Mouse (Mus musculus): Measurements from ENCODE around the gene Ccp110. TPM values are rescaled to one million over a fixed set of nuclear protein-coding genes. Genes with fewer than 3 reads are reported as not detected.

Gene Ccp110
- polyA plus RNA-seq, 1 experiment from 2014 or later = 9.1 TPM

DNA sequence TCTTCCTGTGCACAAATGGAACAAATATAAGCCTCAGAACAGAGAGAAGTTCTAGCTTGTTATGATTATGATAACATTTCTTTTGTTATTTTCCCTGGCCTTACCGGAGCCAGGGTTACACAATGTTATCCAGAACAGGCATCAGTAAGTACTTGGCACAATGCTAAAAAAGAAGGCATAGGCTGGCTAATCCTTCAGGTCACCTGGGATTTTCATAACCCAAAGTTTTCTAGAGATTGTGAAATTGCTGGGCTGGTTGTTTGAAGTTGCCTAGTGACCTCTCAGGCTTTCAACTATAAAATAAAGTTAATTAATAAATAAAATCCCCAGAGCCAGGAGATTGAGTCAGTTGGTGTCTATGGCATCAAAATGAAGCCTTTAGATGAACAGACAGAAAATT lies 2.5 kb downstream of the Ccp110 start:
- H3K27ac ChIP-seq (ENCODE audit: low read length) = no peak overlapping the region
- no peak overlapping the region for H3K4me2 ChIP-seq (ENCODE audit: low read depth, low read length)
- no peaks in the 10 kb centered on the region for H3K9me3 ChIP-seq (ENCODE audit: control insufficient read depth, low read length)
- no peaks in the 10 kb centered on the region for H3K36me3 ChIP-seq (ENCODE audit: control insufficient read depth, insufficient read depth, low read length)
- H3K4me3 ChIP-seq (ENCODE audit: low read length) = no peak overlapping the region
- no peak for ATAC-seq
- H3K27me3 ChIP-seq (replicated peaks; ENCODE audit: control insufficient read depth, insufficient read depth, low read length) = no peaks in the 10 kb centered on the region
- no peak overlapping the region for H3K9ac ChIP-seq (ENCODE audit: low read depth, low read length)
- WGBS = 91% methylated on average over 1 of the region's 1 CpGs
- H3K4me1 ChIP-seq (ENCODE audit: control insufficient read depth, insufficient read depth, low read length) = peaks cover 11% of the 10 kb centered on the region

- Histone ChIP-seq H3K27me3 (replicated peaks; ENCODE audit: control insufficient read depth, insufficient read depth, low read length) (no peaks in the 10 kb centered on the region), H3K4me2 (ENCODE audit: low read depth, low read length) (no peak overlapping the region), H3K4me1 (ENCODE audit: control insufficient read depth, insufficient read depth, low read length) (peaks cover 9% of the 10 kb centered on the region), H3K36me3 (ENCODE audit: control insufficient read depth, insufficient read depth, low read length) (no peaks in the 10 kb centered on the region; the same call in 1 of the 2 replicates), H3K27ac (ENCODE audit: low read length) (no peak overlapping the region), H3K4me3 (ENCODE audit: low read length) (no peak overlapping the region), H3K9ac (ENCODE audit: low read depth, low read length) (no peak overlapping the region), H3K9me3 (ENCODE audit: control insufficient read depth, low read length) (no peaks in the 10 kb centered on the region)
- 91% methylated on average over 4 of the region's 4 CpGs for WGBS
- no peak for ATAC-seq
Measured at GRCm38 (mm10) chr7:118718066-118718465, 5.7 kb downstream of the Ccp110 start.

DNA sequence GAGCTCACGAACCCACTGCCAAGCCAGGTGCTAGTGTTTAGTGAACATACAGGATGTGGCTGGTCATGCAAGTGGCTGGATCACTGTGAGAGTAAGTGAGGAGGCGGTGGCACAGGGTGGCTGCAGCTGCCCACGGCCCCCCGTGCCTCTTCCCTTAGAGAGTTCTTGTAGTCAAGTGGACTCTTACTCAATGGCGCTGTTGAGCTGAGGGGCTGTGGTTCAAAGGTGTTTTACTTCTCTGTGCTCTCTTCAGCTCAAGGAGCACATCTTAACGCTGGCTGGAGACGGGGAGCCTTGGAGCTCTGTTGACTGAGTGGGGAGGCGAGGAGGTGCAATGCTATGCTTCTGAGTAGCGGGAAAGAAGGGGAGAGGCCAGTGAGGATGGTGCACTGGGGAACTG lies 11.6 kb downstream of the Ccp110 start:
- WGBS = 93% methylated on average over 9 of the region's 9 CpGs
- Histone ChIP-seq H3K4me2 (ENCODE audit: low read depth, low read length) (no peak overlapping the region), H3K27me3 (replicated peaks; ENCODE audit: control insufficient read depth, insufficient read depth, low read length) (no peaks in the 10 kb centered on the region), H3K9me3 (ENCODE audit: control insufficient read depth, low read length) (no peaks in the 10 kb centered on the region), H3K9ac (ENCODE audit: low read depth, low read length) (no peak overlapping the region), H3K4me3 (ENCODE audit: low read length) (no peak overlapping the region), H3K36me3 (ENCODE audit: control insufficient read depth, insufficient read depth, low read length) (no peaks in the 10 kb centered on the region; the same call in 1 of the 2 replicates), H3K27ac (ENCODE audit: low read length) (no peak overlapping the region), H3K4me1 (ENCODE audit: control insufficient read depth, insufficient read depth, low read length) (no peaks in the 10 kb centered on the region)
- ATAC-seq = no peak

DNA sequence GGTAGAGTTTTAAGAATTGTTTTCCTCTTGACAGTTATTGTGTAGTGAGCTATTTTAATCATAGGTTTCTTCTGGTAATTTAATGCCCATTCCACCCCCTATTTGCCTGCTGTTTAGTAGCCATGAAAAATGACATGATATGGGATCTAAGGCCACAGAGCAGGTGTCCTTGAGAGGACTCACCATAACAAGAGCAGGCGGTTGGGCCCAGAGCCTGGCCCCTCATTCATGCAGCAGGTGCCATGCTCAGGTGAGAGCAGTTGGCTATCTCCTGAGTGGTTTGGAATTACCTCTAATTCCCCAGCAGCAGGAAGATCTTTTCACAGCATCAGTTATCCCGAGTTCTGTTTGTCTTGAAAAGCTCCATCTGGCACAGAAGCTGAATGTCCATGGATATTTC lies 13.1 kb downstream of the Ccp110 start:
- Histone ChIP-seq H3K36me3 (ENCODE audit: control insufficient read depth, insufficient read depth, low read length) (no peaks in the 10 kb centered on the region; the same call in 1 of the 2 replicates), H3K9ac (ENCODE audit: low read depth, low read length) (no peak overlapping the region), H3K27me3 (replicated peaks; ENCODE audit: control insufficient read depth, insufficient read depth, low read length) (no peaks in the 10 kb centered on the region), H3K4me1 (ENCODE audit: control insufficient read depth, insufficient read depth, low read length) (no peaks in the 10 kb centered on the region), H3K4me3 (ENCODE audit: low read length) (no peak overlapping the region), H3K9me3 (ENCODE audit: control insufficient read depth, low read length) (no peaks in the 10 kb centered on the region), H3K4me2 (ENCODE audit: low read depth, low read length) (no peak overlapping the region), H3K27ac (ENCODE audit: low read length) (no peak overlapping the region)
- ATAC-seq = no peak
- WGBS = 80% methylated on average over 2 of the region's 2 CpGs

DNA sequence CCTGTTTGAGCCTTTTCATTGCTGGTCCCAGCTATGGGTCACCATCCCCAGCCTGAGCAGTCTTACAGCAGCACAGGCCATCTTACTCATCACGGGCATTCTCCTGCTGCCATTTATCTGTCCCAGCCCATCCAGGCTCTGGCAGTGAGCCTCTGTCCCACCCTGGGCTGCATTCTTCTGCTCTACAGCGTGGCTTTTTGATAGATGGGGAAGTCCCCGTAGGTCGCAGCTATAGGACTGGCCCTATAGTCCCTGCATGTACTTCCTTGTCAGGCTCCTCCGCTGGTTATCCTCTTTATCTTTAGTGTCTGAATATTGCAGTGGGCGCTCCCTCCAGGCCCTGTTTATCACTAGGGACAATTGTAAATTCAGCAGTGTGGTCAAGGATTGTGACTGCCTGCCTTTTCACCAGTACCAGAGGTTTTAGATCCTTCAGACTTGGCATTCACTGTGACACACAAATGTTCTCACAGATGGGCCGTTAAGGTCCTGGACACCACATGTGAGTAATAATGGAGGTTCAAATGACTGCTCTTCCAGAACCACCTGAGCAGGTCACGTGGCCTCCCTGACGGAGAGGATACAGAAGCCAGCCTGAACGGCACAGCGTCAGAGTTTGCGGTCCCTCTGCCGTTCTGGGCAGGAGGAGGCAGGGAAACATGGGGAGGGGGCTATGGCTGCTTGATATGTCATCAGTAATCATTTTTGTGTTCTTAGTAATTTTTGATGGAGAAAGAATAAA lies 16.7 kb downstream of the Ccp110 start:
- Histone ChIP-seq H3K4me2 (ENCODE audit: low read depth, low read length) (no peak overlapping the region), H3K4me3 (ENCODE audit: low read length) (no peak overlapping the region), H3K4me1 (ENCODE audit: control insufficient read depth, insufficient read depth, low read length) (no peaks in the 10 kb centered on the region), H3K9me3 (ENCODE audit: control insufficient read depth, low read length) (no peaks in the 10 kb centered on the region), H3K9ac (ENCODE audit: low read depth, low read length) (no peak overlapping the region), H3K36me3 (ENCODE audit: control insufficient read depth, insufficient read depth, low read length) (peaks cover 5% of the 10 kb centered on the region; the same call in 1 of the 2 replicates), H3K27ac (ENCODE audit: low read length) (no peak overlapping the region), H3K27me3 (replicated peaks; ENCODE audit: control insufficient read depth, insufficient read depth, low read length) (no peaks in the 10 kb centered on the region)
- WGBS = 80% methylated on average over 13 of the region's 13 CpGs
- peak; percentile 85 for ATAC-seq

DNA sequence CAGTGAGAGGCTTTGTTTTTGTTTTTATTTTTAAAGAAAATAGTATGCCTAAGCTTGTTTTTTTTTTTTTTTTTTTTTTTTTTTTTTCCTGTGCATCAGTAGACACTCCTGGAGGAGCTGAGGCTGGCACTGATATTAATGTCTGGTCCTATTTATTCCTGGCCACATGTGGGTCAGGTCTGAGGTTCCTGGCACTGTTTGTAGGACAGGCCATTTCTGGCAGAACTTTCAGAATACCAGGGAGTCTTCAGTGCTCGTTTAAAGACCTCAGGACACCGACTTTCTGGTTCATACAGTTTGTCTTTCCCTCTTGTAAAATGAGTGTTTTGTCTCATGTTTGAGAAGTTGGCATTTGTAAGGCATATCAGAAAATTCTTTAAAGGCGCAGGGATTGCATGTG lies 19.4 kb downstream of the Ccp110 start:
- peaks cover 5% of the 10 kb centered on the region; the same call in 1 of the 2 replicates for H3K36me3 ChIP-seq (ENCODE audit: control insufficient read depth, insufficient read depth, low read length)
- 89% methylated on average over 3 of the region's 3 CpGs for WGBS
- H3K27ac ChIP-seq (ENCODE audit: low read length) = no peak overlapping the region
- no peaks in the 10 kb centered on the region for H3K4me1 ChIP-seq (ENCODE audit: control insufficient read depth, insufficient read depth, low read length)
- H3K9me3 ChIP-seq (ENCODE audit: control insufficient read depth, low read length) = no peaks in the 10 kb centered on the region
- H3K4me2 ChIP-seq (ENCODE audit: low read depth, low read length) = no peak overlapping the region
- no peak overlapping the region for H3K9ac ChIP-seq (ENCODE audit: low read depth, low read length)
- no peak for ATAC-seq
- no peak overlapping the region for H3K4me3 ChIP-seq (ENCODE audit: low read length)
- no peaks in the 10 kb centered on the region for H3K27me3 ChIP-seq (replicated peaks; ENCODE audit: control insufficient read depth, insufficient read depth, low read length)

DNA sequence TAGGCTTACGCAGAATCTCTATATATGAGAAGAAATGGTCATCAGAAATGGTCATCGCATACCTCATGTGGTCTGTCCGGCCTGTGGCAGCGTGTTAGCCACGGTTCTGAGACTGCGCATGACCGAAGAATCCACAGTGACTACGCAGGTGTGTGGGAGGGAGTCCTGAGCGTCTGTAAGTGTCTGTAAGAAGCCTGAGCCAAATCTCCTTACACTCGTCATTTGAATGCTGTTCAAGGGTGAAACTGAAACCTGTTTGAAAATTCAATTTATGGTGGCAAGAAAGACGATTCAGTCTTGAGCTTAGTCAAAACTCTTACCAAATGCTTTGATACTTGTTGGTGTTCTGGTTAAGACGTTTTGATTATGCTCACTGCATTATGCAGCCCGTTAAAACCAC lies 20.9 kb downstream of the Ccp110 start:
- H3K4me3 ChIP-seq (ENCODE audit: low read length) = no peak overlapping the region
- H3K9ac ChIP-seq (ENCODE audit: low read depth, low read length) = no peak overlapping the region
- WGBS = 95% methylated on average over 13 of the region's 13 CpGs
- no peak for ATAC-seq
- H3K9me3 ChIP-seq (ENCODE audit: control insufficient read depth, low read length) = no peaks in the 10 kb centered on the region
- no peaks in the 10 kb centered on the region for H3K4me1 ChIP-seq (ENCODE audit: control insufficient read depth, insufficient read depth, low read length)
- peaks cover 5% of the 10 kb centered on the region; the same call in 1 of the 2 replicates for H3K36me3 ChIP-seq (ENCODE audit: control insufficient read depth, insufficient read depth, low read length)
- H3K27me3 ChIP-seq (replicated peaks; ENCODE audit: control insufficient read depth, insufficient read depth, low read length) = no peaks in the 10 kb centered on the region
- no peak overlapping the region for H3K27ac ChIP-seq (ENCODE audit: low read length)
- H3K4me2 ChIP-seq (ENCODE audit: low read depth, low read length) = no peak overlapping the region

DNA sequence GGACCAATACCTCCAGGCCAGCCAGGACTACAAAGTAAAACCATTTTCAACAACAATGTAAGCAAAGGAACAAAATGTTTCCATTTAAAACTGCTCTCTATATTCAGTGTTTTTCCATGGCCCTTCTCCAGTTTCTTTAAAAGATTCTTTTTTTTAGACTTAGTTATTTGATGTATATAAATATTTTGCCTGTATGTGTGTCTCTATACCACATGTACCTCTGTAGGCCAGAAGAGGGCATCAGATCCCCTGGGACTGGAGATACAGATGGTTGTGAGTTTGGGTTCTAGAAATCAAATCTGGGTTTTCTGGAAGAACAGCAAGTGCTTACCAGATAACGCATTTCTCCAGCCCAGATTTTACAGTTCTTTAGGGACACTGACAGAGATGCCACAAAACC lies 26.4 kb downstream of the Ccp110 start:
- ATAC-seq = no peak
- no peaks in the 10 kb centered on the region for H3K9me3 ChIP-seq (ENCODE audit: control insufficient read depth, low read length)
- H3K36me3 ChIP-seq (ENCODE audit: control insufficient read depth, insufficient read depth, low read length) = peaks cover 3% of the 10 kb centered on the region; the same call in 1 of the 2 replicates
- no peak overlapping the region for H3K4me2 ChIP-seq (ENCODE audit: low read depth, low read length)
- H3K9ac ChIP-seq (ENCODE audit: low read depth, low read length) = no peak overlapping the region
- no peaks in the 10 kb centered on the region for H3K27me3 ChIP-seq (replicated peaks; ENCODE audit: control insufficient read depth, insufficient read depth, low read length)
- no peak overlapping the region for H3K4me3 ChIP-seq (ENCODE audit: low read length)
- no peak overlapping the region for H3K27ac ChIP-seq (ENCODE audit: low read length)
- H3K4me1 ChIP-seq (ENCODE audit: control insufficient read depth, insufficient read depth, low read length) = peaks cover 14% of the 10 kb centered on the region; the same call in 1 of the 2 replicates
- WGBS = 74% methylated on average over 1 of the region's 1 CpGs

DNA sequence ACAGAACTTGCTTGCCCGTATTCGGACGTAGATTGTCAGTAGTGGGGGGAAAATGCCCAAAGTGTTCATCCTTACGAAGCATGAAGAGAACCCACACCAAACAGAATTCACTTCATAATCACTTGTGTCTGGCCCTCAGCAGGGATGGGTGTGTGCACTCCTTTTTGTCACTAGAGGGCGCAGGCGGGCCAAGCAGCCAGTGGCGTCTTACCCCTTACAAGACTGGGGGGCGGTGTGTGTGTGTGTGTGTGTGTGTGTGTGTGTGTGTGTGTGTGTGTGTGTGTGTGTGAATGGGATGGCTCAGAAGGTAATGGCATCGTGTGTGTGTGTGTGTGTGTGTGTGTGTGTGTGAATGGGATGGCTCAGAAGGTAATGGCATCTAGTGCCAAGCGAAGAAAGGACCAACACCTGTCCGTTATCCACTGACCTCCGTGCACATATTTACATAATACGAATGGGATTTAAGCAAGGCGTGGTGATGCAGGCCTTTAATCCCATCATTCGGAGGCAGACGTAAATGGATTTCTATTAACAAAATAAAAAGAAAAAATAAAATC lies 27.7 kb downstream of the Ccp110 start, which contains the start of gene Vps35l:
Gene Vps35l, plus strand, starts transcription at position 252 of the 557 bp plus-strand sequence.
- peaks cover 3% of the 10 kb centered on the region; the same call in 1 of the 2 replicates for H3K36me3 ChIP-seq (ENCODE audit: control insufficient read depth, insufficient read depth, low read length)
- H3K4me1 ChIP-seq (ENCODE audit: control insufficient read depth, insufficient read depth, low read length) = peaks cover 14% of the 10 kb centered on the region; the same call in 1 of the 2 replicates
- WGBS = 2% methylated on average over 16 of the region's 16 CpGs
- H3K27me3 ChIP-seq (replicated peaks; ENCODE audit: control insufficient read depth, insufficient read depth, low read length) = no peaks in the 10 kb centered on the region
- H3K27ac ChIP-seq (ENCODE audit: low read length) = peak within 1 kb of the TSS; percentile 48
- H3K4me3 ChIP-seq (ENCODE audit: low read length) = peak within 1 kb of the TSS; percentile 83
- peak within 1 kb of the TSS; percentile 84 for H3K4me2 ChIP-seq (ENCODE audit: low read depth, low read length)
- H3K9me3 ChIP-seq (ENCODE audit: control insufficient read depth, low read length) = no peaks in the 10 kb centered on the region
- peak within 1 kb of the TSS; percentile 79 for H3K9ac ChIP-seq (ENCODE audit: low read depth, low read length)
- peak; percentile 84 for ATAC-seq
